Mouse (Mus musculus): ENCODE measurements around the gene Acp5.

DNA sequence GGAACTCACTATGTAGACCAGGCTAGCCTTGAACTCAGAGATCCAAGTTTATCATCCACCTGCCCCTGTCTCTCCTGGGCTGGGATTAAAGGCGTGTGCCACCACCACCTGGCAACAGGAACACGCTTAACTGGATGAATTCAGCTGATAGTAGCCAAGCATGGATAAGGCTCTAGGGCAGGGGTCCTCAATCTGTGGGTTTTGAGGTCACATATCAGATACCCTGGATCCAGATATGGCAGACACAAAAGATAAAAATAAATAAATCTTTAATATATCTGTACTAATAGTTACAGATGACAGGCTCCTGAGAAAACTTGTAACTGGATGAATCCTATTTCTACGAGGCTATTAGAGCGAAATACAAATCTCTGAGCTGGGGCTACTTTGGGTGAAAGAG, 19.9 kb downstream of the Acp5 start:
- TF ChIP-seq CTCF (IDR thresholded peaks at IDR 0.05; ENCODE audit: control insufficient read depth, insufficient read depth, insufficient replicate concordance, low read depth, low read length) (no peak), POLR2A (IDR thresholded peaks at IDR 0.05; ENCODE audit: control insufficient read depth, low read depth, low read length) (no peak)

All from testis, adult 2 months (tissue).